ENCODE assay signal across 8 mouse cellular contexts in genomic region chr2:112239212-112239934, GRCm38 (mm10). TPM values are rescaled to one million over a fixed set of nuclear protein-coding genes. Genes with fewer than 3 reads are reported as not detected.
A peak's percentile ranks its signal among the peaks of the same experiment; 100 is the strongest.
DNase-seq lines count a peak whose midpoint lies in the region; ATAC-seq and TF ChIP-seq lines count a peak whose summit lies in the region.

Gene Lpcat4, plus strand, starts transcription at chr2:112239468.

- no peaks in the 10 kb centered on the region; the same call in 1 of the 2 replicates for H3K4me1 ChIP-seq in cortical plate, adult 2 months (ENCODE audit: control insufficient read depth, insufficient read depth, low read length)
- peaks cover 35% of the 10 kb centered on the region for H3K4me1 ChIP-seq in megakaryocyte, embryonic 14.5 days

- H3K27me3 ChIP-seq in megakaryocyte, embryonic 14.5 days (replicated peaks), result peaks cover 26% of the 10 kb centered on the region

- peak within 1 kb of the TSS; percentile 99 for H3K27ac ChIP-seq in cortical plate, adult 2 months (ENCODE audit: insufficient read depth, low read length)

- peak within 1 kb of the TSS; percentile 88 for H3K4me3 ChIP-seq in cortical plate, adult 2 months (ENCODE audit: insufficient read depth, low read length)
- H3K4me3 ChIP-seq in megakaryocyte, embryonic 14.5 days (replicated peaks), result peak within 1 kb of the TSS; percentile 98

- peaks cover 3% of the 10 kb centered on the region for H3K36me3 ChIP-seq in megakaryocyte, embryonic 14.5 days (replicated peaks; ENCODE audit: low read length)

- TF ChIP-seq CTCF in cortical plate, adult 2 months (IDR thresholded peaks at IDR 0.05; ENCODE audit: extremely low read depth, insufficient read depth, low read length), result peak; percentile 61

- H3K9me3 ChIP-seq in megakaryocyte, embryonic 14.5 days, result no peaks in the 10 kb centered on the region

- peak; percentile 78 for ATAC-seq in inflammation-experienced regulatory T-cells, adult 6 months

- TF ChIP-seq POLR2A in cortical plate, adult 2 months (IDR thresholded peaks at IDR 0.05; ENCODE audit: extremely low read depth, insufficient read depth, low read length), result peak; percentile 87

- peak; percentile 58 for DNase-seq in adipocyte (ENCODE audit: low spot score)
- peak; percentile 91 for DNase-seq in gastrocnemius, postnatal 10 days
- DNase-seq in left cerebral cortex, adult 9 months (ENCODE audit: low spot score in 2 of 2), result peak; percentile 69 to 91
- DNase-seq in right cerebral cortex, postnatal 10 days (ENCODE audit: low spot score in 2 of 2), result peak; percentile 92 to 95
- peak; percentile 88 for DNase-seq in urinary bladder, postnatal 25 days (ENCODE audit: low spot score)

RNA-seq across cellular contexts. Expression of gene Lpcat4, which starts in this region (rescaled TPM):
- polyA plus RNA-seq in cortical plate, adult 2 months (2012; rRNA removed), result 332 and 337 TPM in 2 replicates
- 1 to 10 TPM; 3.0 to 5.3 TPM for total RNA-seq in gastrocnemius, postnatal 10 days (2021)
- 10 to 100 TPM; 30.4 to 45.0 (median 34.4) TPM for polyA plus RNA-seq in inflammation-experienced regulatory T-cells, adult 6 months (2017; shearing (Covaris generic))
- 23.4 and 31.6 TPM in 2 replicates for polyA plus RNA-seq in megakaryocyte, embryonic 14.5 days (2012; ENCODE audit: insufficient read depth, low replicate concordance)

Comparison
In these comparisons a context has a peak if more than half of its experiments do, and no peak if none do; other contexts are left out.
1. Peak in every context shown above with its lines: DNase-seq, ATAC-seq, H3K4me3 ChIP-seq and H3K27ac ChIP-seq.